Mouse (Mus musculus): ENCODE results near the gene Ndst2.

- TF ChIP-seq CTCF (IDR thresholded peaks at IDR 0.05; ENCODE audit: low read depth) (peak; percentile 80), EP300 (IDR thresholded peaks at IDR 0.05; ENCODE audit: low read depth) (no peak)
Observed at GRCm38 (mm10) chr14:20737306-20737705, 2.9 kb upstream of the Ndst2 start.
